Mouse (Mus musculus) cerebellum, adult 11-12 months (tissue): ENCODE measurements around the gene Stac3.
A peak's percentile ranks its signal among the peaks of the same experiment; 100 is the strongest.

Experiments used
- DNase-seq: peaks from one replicate; pipeline ENCODE4 v3.0.0; 2022

Stac3 gene

DNA sequence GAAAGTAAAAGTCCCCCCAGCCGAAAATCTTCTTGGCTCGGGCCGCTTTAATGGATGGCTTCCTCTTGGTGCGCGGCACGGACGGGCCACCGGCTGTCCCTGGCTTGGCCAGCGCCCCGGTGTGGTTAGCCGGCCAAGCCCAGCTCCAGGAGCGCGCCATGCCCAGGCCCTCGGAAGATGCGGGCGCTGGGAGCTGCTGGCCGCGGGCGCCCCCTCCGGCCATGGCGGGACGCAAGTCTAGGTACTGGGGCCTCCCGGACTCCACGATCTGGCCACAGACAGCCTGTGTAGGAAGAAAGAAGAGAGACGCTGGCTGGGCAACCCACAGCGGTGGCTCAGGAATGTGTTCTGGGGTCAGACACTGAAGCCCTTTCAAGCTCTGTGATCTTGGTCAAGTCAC lies 25.2 kb downstream of the Stac3 start:
- DNase-seq: peak; percentile 79

DNA sequence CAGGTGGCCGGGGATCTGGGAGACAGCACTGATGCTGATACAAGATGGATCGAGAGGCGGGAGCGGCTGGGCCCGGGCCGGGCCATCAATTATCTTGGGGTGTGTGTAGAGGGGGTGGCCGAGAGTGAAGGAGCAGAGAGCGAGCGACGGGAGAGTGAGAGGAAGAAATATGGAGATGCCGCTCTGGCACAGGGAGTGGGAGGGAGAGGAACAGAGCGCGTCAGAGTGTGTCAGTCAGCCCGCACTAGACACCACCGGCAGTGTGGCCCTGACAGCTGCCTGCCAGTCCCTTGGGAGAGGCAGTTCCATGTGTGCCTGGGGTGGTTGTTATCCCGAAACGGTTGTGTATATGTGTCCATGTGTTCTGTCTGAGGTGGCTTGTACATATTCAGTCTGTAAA lies 26.0 kb downstream of the Stac3 start:
- no peak for DNase-seq

DNA sequence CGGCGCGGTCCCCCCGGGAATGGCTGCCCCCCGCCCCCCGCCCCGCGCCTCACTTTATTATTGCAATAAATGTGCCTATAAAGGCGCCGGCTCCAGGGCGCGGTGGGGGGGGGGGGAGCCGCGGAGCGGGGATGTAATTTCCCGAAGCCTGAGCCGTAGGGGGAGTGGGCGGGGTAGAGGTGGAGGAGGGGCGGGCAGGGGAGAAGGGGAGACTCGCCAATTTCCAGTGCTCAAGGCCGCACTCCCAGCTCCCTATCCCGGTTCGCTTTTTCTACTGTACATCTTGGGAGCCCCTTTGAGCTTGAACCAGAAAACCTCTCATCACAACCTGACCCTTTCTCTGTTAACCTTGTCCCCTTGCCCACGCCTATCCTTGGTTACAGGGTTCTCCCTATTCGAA lies 29.5 kb downstream of the Stac3 start:
- DNase-seq: no peak

DNA sequence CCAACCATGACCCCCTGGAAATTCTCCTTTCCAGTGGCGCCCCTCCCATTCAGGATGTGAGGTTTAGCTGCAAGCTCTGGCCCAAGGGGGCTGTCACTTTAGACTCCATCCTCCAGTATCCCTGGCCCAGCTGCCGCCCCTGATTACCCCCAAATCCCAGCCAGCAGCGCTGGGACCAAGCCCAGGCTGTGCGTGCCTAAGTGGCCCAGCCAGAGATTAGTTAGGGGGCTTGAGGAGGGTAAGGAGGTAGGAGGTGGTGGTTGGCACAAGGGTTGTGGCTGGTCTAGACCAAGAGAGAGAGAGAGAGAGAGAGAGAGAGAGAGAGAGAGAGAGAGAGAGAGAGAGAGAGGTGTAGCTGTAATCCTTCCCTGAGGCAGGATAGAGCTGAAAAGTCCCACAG lies 30.1 kb downstream of the Stac3 start:
- no peak for DNase-seq

DNA sequence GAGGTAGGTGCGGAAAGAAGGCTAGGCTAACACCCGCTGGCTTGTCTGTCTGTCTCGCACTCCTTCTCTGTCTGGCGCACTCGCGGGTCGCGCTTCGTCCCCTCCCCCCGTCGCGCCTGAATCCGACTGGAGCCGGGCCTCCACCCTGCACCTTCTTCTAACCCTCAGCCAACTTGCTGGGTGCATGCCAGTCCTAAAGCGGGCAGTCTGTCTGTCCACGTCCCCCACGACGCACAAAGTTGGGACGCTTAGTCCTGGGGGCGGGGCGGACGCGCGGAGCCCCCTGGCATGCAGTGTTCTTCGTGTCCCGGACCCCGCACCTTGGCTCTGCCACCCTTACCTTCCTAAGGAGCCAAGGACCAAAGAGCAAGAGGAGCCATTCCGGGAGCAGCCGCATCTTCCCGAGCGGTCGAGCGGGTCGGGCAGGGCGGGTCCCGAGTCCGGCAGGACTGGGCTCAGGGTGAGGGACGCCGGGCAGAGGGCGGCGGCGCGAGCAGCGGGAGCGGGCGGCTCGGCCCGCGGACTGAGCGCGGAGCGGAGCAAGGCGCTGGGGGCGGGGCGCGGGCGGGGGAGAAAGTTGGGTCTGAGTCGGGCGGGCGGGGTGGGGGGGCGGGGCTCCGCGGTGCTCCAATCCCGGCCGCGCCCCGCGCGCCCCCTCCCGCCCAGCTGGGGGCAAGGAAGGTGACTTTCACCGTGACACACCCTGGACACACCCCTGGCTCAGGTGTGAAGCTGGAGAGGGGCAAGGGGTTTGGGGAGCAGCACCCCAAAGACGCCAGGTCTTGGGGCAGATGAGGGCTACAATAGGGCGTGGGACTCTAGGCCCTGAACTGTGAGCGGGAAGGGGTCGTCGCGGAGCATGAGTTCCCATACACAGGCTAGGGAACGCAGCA lies 32.8 kb downstream of the Stac3 start, which contains the start of gene Nxph4:
Gene Nxph4, minus strand, starts transcription at position 524 of the 893 bp plus-strand sequence.
- DNase-seq: no peak

DNA sequence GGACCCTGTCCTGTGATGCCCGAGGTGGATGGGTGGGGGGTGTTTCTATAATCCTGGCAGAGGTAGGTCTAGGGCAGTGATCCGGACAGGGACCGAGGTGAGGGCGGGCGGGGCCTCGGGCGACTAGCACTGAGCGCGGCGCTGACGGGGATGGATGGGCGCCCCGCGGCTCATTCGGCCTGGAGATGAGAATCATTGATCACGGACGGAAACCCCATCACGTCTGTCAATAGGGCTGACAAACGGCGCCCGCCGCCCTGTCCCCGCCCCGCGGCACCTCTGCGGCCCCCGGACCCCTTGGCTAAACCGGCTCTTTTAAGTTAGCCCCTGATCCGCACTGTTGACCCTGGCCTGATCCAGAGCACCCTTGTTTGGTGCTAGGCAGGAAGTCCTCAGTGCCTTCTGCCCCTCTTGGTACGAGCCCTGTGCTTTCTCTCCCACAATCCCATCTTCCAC lies 33.5 kb downstream of the Stac3 start:
- no peak for DNase-seq

DNA sequence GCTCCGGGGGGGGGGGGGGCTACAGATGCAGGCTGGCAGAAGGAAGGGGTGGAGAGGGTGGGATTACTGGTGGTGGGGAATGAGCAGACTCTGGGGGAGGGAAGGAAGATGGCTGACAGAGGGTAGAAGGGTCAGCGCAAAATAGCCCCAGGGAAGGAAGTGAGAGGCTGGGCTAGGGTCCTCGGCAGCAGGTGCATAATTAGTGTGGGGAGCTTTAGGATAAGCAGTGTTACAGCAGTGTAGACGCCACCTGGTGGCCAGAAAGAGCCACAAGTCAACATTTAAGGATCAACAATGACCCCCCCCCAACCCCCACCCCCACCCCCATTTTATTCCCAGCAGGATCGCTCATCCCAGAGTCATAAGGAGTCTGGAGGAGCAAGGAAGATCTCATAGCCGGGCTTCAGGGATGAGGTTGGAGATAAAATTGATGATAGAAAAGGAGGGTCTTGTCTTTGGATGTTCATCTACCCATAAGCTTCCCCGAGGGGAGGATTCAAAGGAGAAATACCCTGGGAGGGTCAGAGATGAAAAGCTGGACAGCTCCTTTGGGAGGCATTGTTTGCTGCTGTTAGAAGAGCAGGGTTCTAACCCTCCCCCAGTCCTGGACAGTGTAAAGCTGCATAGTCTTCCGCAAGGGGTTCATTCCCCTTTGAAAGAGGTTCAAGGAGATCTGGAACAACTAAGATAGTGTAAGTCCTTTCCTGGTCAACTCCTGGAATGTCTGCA lies 35.3 kb downstream of the Stac3 start:
- no peak for DNase-seq

DNA sequence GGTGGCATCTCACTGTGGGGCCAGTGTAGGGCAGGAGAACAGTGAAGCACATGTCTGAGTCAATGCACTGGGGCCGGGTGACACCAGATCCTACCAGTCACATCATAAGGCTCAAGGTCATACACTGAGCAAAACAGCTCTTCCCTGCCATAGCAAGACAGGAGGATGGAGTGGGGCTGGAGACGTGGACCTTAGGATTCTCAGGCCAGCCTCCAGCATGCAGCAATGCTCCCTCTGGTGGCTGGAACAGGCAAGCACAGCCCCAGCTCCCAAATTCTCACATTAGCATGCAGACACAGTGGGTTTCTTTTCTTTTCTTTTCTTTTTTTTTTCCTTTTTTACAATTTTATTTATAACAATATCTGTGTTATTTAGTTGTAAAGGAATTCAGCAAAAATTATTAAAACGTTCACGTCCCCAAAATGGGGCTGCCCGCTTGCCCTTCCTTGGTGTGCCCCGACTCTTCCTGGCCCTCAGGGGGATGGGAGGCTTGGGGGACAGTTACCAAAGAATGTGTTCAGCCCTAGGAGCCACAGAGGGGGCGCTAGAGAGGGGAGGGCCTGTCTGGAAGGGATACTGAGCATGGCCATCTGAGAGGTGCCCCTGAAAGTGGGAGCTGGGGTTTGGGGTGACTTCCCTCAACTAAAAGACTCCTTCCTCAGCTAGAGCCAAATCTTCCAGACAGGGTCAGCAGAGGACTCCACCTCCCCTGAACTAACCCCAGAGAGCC lies 36.5 kb downstream of the Stac3 start:
- DNase-seq: peak; percentile 84

DNA sequence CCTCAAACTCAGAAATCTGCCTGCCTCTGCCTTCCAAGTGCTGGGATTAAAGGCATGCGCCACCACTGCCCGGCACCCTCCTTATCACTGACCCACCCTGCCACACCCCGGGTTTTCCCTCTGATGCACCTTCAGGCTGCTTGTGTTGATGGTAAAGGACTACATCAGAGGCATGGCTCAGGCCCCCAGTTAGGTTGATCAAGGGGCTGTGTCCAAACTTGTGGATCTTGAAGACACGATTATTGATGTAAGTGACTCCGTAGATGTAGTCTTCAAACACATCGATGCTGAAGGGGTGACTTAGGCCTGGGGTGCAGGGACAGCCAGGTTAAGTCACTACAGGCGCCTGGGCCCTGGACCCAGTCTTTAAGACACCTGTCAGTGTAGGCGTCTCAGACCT lies 40.0 kb downstream of the Stac3 start:
- no peak for DNase-seq

DNA sequence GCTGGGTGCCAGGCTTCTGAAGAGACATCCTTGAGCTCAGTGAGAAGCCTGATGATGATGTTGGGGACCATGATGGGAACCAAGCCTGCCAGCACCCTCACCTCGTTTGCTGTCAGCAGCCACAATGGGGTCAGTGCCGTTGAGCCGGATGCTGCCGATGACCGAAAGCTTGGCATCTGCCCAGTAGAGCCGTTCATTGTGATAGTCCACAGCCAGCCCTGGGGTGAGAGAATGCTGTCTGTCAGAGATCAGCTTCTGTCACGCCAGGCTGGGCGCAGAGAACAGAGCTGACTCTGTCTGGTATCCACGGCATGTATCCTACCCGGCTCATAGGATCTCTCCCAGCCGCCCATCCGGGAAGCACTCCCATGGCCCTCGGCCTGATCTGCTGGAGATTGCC lies 40.6 kb downstream of the Stac3 start:
- peak; percentile 74 for DNase-seq

DNA sequence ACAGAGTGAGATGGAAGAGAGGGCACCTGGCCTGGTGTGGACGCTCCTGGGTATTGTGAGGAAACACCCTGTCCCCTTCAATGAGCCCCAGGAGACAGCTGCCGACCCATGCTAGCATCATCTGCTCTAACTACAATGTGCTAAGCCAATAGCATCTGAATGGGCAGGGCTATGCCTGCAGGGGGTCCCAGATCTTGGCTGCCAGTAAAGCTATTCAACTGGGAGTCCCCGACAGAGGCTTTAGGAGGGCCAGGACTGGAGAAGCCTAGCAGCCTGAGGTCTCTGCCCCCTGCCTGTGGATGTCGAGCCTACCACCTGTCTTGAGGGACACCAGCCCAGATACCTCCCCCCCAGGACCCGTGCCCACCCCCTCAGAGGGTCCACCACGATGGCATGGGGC lies 41.2 kb downstream of the Stac3 start:
- DNase-seq: peak; percentile 74

DNA sequence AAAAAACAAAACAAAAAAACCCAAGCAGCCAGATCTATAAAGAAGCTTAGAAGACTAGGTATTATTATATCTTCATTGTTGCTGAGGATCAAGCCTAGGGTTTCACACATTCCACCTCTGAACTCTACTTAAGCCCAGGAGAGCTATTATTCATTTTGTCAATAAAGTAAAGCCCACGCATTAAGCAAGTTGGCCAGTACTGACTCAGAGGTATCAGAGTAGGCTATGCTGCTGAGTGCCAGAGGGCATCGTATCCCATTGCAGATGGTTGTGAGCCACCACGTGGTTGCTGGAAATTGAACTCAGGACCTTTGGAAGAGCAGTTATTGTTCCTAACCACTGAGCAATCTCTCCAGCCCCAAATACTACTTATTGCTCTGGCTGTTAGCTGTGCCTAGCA lies 42.4 kb downstream of the Stac3 start:
- DNase-seq: no peak

DNA sequence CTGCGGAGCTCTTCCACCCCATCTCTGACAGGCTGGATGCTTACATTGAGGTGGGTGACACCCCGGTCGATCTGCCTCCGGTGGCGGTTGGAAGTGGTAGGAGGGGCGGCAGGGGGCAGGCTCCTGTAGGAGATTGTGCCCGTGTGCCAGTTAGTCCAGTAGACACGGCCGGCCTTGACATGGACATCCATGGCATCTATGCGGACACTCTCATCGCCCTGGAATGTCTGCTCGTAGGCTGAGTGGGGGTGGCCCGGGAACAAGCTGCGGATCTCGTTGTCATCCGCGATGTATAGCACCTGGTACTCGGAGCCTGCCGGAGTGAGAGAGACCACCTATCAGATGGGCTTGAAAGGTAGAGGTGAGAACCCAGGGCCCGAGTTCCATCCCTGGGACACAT lies 42.9 kb downstream of the Stac3 start:
- no peak for DNase-seq

DNA sequence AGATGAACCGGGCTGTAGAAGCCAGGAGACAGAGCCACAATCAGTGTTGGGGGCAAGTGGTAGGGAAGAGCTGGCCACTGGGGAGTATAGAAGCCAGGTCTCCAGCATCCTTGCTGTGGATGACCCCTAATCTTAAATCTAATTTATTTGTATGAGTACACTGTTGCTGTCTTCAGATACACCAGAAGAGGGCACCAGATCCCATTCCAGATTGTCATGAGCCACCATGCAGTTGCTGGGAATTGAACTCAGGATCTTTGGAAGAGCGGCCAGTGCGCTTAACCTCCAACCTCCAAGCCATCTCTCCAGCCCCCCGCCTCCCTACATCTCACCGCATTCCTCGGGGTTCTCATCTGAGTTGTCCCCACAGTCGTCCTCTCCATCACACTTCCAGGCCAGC lies 45.0 kb downstream of the Stac3 start:
- DNase-seq: no peak

DNA sequence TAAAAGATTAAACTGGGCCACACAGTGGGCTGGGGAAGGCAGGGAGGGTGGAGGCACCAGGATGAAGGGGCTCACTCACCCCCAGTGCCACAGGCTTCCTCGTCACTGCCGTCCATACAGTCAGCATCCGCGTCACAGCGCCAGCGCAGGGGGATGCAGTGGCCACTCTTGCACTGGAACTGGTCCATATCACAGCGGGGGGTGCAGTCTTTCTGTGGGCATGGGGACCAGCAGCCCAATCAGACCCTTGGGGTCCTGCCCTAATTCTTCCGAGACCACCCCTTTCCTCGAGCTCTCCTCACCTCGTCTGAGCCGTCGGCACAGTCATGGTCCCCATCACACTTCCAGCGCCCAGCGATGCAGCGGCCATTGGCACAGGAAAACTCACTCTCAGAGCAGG lies 46.8 kb downstream of the Stac3 start:
- DNase-seq: peak; percentile 33

DNA sequence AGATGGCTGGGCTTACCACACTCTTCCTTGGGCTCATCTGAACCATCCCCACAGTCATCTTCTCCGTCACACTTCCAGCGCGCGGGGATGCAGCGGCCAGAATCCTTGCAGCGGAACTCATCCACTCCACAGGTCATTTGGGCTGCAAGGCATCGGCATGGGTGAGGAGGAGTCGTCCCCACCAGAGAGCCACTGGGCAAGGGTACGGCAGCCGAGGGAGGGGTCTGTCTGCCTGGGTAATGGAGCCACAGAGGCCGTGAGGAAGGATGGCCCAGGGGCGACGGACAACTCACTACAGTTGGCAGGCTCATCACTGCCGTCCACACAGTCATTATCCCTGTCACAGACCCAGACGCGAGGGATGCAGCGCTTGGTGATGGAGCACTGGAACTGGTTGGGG lies 48.4 kb downstream of the Stac3 start:
- no peak for DNase-seq

DNA sequence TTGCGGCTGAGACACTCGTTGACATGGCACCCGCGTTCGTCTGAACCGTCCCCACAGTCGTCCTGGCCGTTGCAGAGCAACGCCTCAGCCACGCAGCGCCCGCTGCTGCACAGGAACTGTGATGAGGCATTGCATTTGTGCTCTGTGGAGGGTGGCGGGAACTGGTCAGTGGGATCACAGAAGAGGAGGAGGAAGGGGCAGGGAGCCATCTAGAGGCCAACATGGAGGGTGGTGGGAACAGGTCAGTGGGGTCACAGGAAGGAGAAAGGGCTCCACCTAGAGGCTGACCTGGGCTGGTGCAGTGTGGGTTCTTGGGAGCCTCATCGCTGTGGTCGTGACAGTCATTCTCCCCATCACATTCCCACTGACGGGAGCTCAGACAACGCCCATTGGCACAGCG lies 54.2 kb downstream of the Stac3 start:
- no peak for DNase-seq

DNA sequence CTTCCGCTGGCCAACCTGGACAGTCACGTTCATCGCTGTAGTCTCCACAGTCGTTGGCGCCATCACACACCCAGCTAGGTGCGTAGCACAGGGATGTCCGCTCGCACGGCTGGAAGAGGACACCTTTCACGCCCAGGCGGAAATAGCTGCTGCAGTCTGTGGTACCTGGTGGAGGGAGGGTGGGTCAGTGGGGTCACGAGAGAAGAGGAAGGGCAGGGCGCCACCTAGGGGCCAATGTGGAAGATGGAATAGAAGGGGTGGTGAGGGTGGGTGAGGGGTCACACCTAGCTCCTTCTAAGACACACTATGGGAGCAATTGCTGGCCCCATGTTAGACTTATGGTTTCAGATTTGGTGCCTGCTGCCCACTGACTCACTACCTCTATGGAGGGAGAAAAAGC lies 55.9 kb downstream of the Stac3 start:
- DNase-seq: no peak
